9 mouse cellular contexts compared by ENCODE assay signal in the genomic region with DNA sequence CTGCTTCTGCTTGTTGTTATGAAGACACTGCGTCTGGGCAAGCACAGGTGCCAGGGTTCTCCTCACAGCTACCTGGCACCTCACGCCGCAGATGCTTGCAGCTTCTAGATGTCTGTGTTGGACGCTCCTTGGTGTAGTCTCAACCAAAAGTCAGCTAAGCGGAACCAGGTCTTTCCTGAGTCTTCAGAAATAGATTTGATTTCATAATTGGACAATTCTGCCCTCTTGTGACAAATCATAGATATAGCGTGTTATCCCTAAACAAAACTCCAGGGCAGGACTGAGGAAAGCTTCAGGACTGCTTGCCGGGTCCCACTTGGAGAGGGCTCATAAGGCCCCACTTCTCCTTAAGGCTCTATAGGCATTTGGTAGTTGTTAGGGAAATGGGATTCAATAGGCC. TPM values are rescaled to one million over a fixed set of nuclear protein-coding genes. Genes with fewer than 3 reads are reported as not detected.
DNase-seq lines count a peak whose midpoint lies in the region; ATAC-seq lines count a peak whose summit lies in the region.
"Had no signal": no experiment of that assay in that cellular context is flagged by ENCODE, and none has a peak within 500 bp of the region (broad histone marks: within the 10 kb centered on the region; RNA-seq: fewer than 3 reads in every experiment).

No protein-coding gene starts in this region.

- 73% methylated on average over 7 of the region's 7 CpGs for WGBS in hindbrain, embryonic 10.5 days
- 72% methylated on average over 7 of the region's 7 CpGs for WGBS in hindbrain, embryonic 13.5 days

- no peaks in the 10 kb centered on the region for H3K36me3 ChIP-seq in hindbrain, embryonic 10.5 days
- H3K36me3 ChIP-seq in hindbrain, embryonic 13.5 days, result no peaks in the 10 kb centered on the region

- ATAC-seq in hindbrain, embryonic 13.5 days (ENCODE audit: low FRiP score), result no peak
- ATAC-seq in megakaryocyte-erythroid progenitor cell, adult 5-6 weeks (replicated peaks; ENCODE audit: low FRiP score, low TSS enrichment, poor library complexity, severe bottlenecking), result peak; percentile 78

- H3K4me1 ChIP-seq in hindbrain, embryonic 10.5 days (replicated peaks), result no peaks in the 10 kb centered on the region
- no peaks in the 10 kb centered on the region for H3K4me1 ChIP-seq in hindbrain, embryonic 13.5 days (replicated peaks)

- no peaks in the 10 kb centered on the region for H3K9me3 ChIP-seq in hindbrain, embryonic 10.5 days
- no peaks in the 10 kb centered on the region for H3K9me3 ChIP-seq in hindbrain, embryonic 13.5 days

- no peak overlapping the region for H3K27ac ChIP-seq in hindbrain, embryonic 10.5 days
- H3K27ac ChIP-seq in hindbrain, embryonic 13.5 days, result no peak overlapping the region

- intact Hi-C loops in heart, postnatal 10 days (cut with DNase I), result loop anchor here (2.0 to 5.0 kb wide), 3 partner anchors 35 to 234 kb away; no protein-coding TSS in a partner anchor

- DNase-seq in hindbrain, embryonic 10.5 days (ENCODE audit: low spot score), result peak; percentile 12
- peak; percentile 28 to 29 for DNase-seq in B cell, adult 2 months
- peak; percentile 53 for DNase-seq in cerebellum, adult 11-12 months
- DNase-seq in heart, postnatal 10 days, result peak; percentile 46 to 68
- no peak for DNase-seq in spleen, postnatal 14 days (ENCODE audit: low spot score in 2 of 2)
- no peak for DNase-seq in gastrocnemius, postnatal 4 days (ENCODE audit: low spot score in 2 of 2)

- H3K27me3 ChIP-seq in hindbrain, embryonic 10.5 days (ENCODE audit: insufficient read depth, poor library complexity, severe bottlenecking), result no peaks in the 10 kb centered on the region
- H3K27me3 ChIP-seq in hindbrain, embryonic 13.5 days, result no peaks in the 10 kb centered on the region

- no peak overlapping the region for H3K4me2 ChIP-seq in hindbrain, embryonic 13.5 days

- H3K4me3 ChIP-seq in hindbrain, embryonic 10.5 days, result no peak overlapping the region
- H3K4me3 ChIP-seq in hindbrain, embryonic 13.5 days, result no peak overlapping the region

- no peak overlapping the region for H3K9ac ChIP-seq in hindbrain, embryonic 13.5 days

RNA-seq across cellular contexts. Expression of gene Cfap161, which starts 7.8 kb away (rescaled TPM):
- 0.24 and 1.5 TPM in 2 replicates for polyA plus RNA-seq in hindbrain, embryonic 10.5 days (2016; fragmentation: Nextera tagmentation; extraction: Ambion mirVana)
- polyA plus RNA-seq in hindbrain, embryonic 13.5 days (2015; fragmentation: Nextera tagmentation; extraction: Ambion mirVana), result 0.87 and 1.6 TPM in 2 replicates
- not detected for total RNA-seq in heart, postnatal 10 days (2021)
- total RNA-seq in megakaryocyte-erythroid progenitor cell, adult 5-6 weeks (2014; fragmentation: Nextera tagmentation), result not detected in 2 replicates
- not detected in 2 replicates for total RNA-seq in megakaryocyte-erythroid progenitor cell, adult 5-6 weeks (2017)
- total RNA-seq in gastrocnemius, postnatal 4 days (2021), result not detected
- polyA plus RNA-seq: large intestine, adult 2 months had no signal

RNA-seq across cellular contexts. Expression of gene Il16, which starts 57.0 kb away (rescaled TPM):
- 1.1 TPM in 2 replicates for polyA plus RNA-seq in hindbrain, embryonic 10.5 days (2016; fragmentation: Nextera tagmentation; extraction: Ambion mirVana)
- 1.4 and 1.6 TPM in 2 replicates for polyA plus RNA-seq in hindbrain, embryonic 13.5 days (2015; fragmentation: Nextera tagmentation; extraction: Ambion mirVana)
- 10 to 100 TPM in 1 of 2 experiments, 1 to 10 TPM in 1; 8.1 to 11.1 TPM for total RNA-seq in heart, postnatal 10 days (2021)
- total RNA-seq in megakaryocyte-erythroid progenitor cell, adult 5-6 weeks (2014; fragmentation: Nextera tagmentation), result 11.0 and 12.1 TPM in 2 replicates
- 11.0 and 12.9 TPM in 2 replicates for total RNA-seq in megakaryocyte-erythroid progenitor cell, adult 5-6 weeks (2017)
- total RNA-seq in gastrocnemius, postnatal 4 days (2021), result 10 to 100 TPM in 1 of 2 experiments, 1 to 10 TPM in 1; 9.1 to 10.5 TPM

Comparison
In these comparisons a context has a peak if more than half of its experiments do, and no peak if none do; other contexts are left out.
1. DNase-seq: peak in hindbrain, embryonic 10.5 days (single experiment), B cell, adult 2 months (2 of 2), cerebellum, adult 11-12 months (single experiment) and heart, postnatal 10 days (2 of 2); none in spleen, postnatal 14 days (0 of 2) and gastrocnemius, postnatal 4 days (0 of 2).